Mouse (Mus musculus) liver, postnatal 0 days (tissue): ENCODE results near the gene Mob2. TPM values are rescaled to one million over a fixed set of nuclear protein-coding genes. Genes with fewer than 3 reads are reported as not detected.

Experiments used
- ATAC-seq: fragments of 200-750 bp; cut with Nextera tagmentation; 2 replicates; pipeline ENCODE4 v1.8.0; 2017; ENCODE audit warnings: mild to moderate bottlenecking, moderate library complexity
- DNase-seq: peaks from one replicate; pipeline ENCODE4 v3.0.0-alpha.2; 2016
- H3K27ac ChIP-seq: fragments of 300-500 bp; sonication (generic); 2 replicates; pipeline ENCODE4 v1.5.1; 2014; ENCODE audit warnings: antibody characterized with exemption, moderate library complexity, mild to moderate bottlenecking, low read depth
- H3K27me3 ChIP-seq: fragments of 300-500 bp; sonication (generic); 2 replicates; pipeline ENCODE4 v1.6.1; 2014; ENCODE audit warnings: low read length, control low read depth, mixed read lengths; ENCODE audit not compliant: insufficient read depth
- H3K36me3 ChIP-seq: fragments of 300-500 bp; sonication (generic); replicated peaks from 2 replicates; pipeline ENCODE4 v1.6.1; 2014; ENCODE audit warnings: mild to moderate bottlenecking, control low read depth, low read length, moderate library complexity, mixed read lengths; ENCODE audit not compliant: insufficient read depth
- H3K4me1 ChIP-seq: fragments of 300-500 bp; sonication (generic); 2 replicates; pipeline ENCODE4 v1.6.1; 2014; ENCODE audit warnings: antibody characterized with exemption, mild to moderate bottlenecking, control low read depth; ENCODE audit not compliant: insufficient read depth
- H3K4me2 ChIP-seq: fragments of 300-500 bp; sonication (generic); 2 replicates; pipeline ENCODE4 v1.6.1; 2014; ENCODE audit warnings: low read depth, mild to moderate bottlenecking, low read length, moderate library complexity, mixed read lengths
- H3K4me3 ChIP-seq: fragments of 300-500 bp; sonication (generic); 2 replicates; pipeline ENCODE4 v1.5.1; 2014; ENCODE audit warnings: low read depth, low read length
- H3K9ac ChIP-seq: fragments of 300-500 bp; sonication (generic); replicated peaks from 2 replicates; pipeline ENCODE4 v1.6.1; 2014; ENCODE audit warnings: mild to moderate bottlenecking, moderate library complexity
- H3K9me3 ChIP-seq: fragments of 300-500 bp; sonication (generic); 2 replicates; pipeline ENCODE4 v1.6.1; 2016; ENCODE audit warnings: mild to moderate bottlenecking, control low read depth, low read length, mixed read lengths
- CTCF ChIP-seq: sonication (generic); IDR thresholded peaks from 2 replicates; pipeline ENCODE4 v1.5.1; 2016; ENCODE audit warnings: antibody characterized with exemption, low read depth
- EP300 ChIP-seq: IDR thresholded peaks from 2 replicates; pipeline ENCODE4 v1.6.1; 2016; ENCODE audit warnings: antibody characterized with exemption, low read depth, mild to moderate bottlenecking
- WGBS: fragments of 180-500 bp; shearing (Covaris S2); extraction: QIAGEN DNeasy Blood & Tissue Kit; methylation state at CpG from one replicate; pipeline ENCODE4 v1.1.7; 2014; ENCODE audit not compliant: insufficient replicate concordance; 5-methylcytosine and 5-hydroxymethylcytosine counted together
- polyA plus RNA-seq: library from polyadenylated mRNA; unstranded; fragments of >200 nt; fragmentation: Nextera tagmentation; extraction: Ambion mirVana; gene quantifications from 2 replicates; pipeline ENCODE4 v1.2.1, GENCODE M21; 2015

The Mob2 gene
- polyA plus RNA-seq, 1 experiment from 2014 or later: 38.5 TPM

- Histone ChIP-seq H3K27ac (no peak overlapping the region), H3K4me2 (no peak overlapping the region), H3K4me3 (no peak overlapping the region), H3K27me3 (no peaks in the 10 kb centered on the region), H3K36me3 (peaks cover 4% of the 10 kb centered on the region; the same call in 1 of the 2 replicates), H3K9ac (no peak overlapping the region), H3K9me3 (no peaks in the 10 kb centered on the region), H3K4me1 (peaks cover 16% of the 10 kb centered on the region)
- 74% methylated on average over 4 of the region's 4 CpGs for WGBS
- TF ChIP-seq CTCF (peak; percentile 93), EP300 (no peak)
- ATAC-seq (peak; percentile 70), DNase-seq (peak; percentile 52)
These were observed 23.2 kb downstream of the Mob2 start for GRCm38 (mm10) chr7:142037553-142038170.

GRCm38 (mm10) chr7:142035048-142035811 lies 25.6 kb downstream of the Mob2 start:
- Histone ChIP-seq H3K9ac (no peak overlapping the region), H3K4me2 (no peak overlapping the region), H3K27me3 (no peaks in the 10 kb centered on the region), H3K9me3 (no peaks in the 10 kb centered on the region), H3K4me1 (peaks cover 2% of the 10 kb centered on the region; the same call in 1 of the 2 replicates), H3K4me3 (no peak overlapping the region), H3K27ac (no peak overlapping the region), H3K36me3 (peaks cover 4% of the 10 kb centered on the region; the same call in 1 of the 2 replicates)
- TF ChIP-seq EP300: no peak
- TF ChIP-seq CTCF: no peak
- WGBS: 70% methylated on average over 2 of the region's 2 CpGs
- no peak for ATAC-seq
- no peak for DNase-seq

GRCm38 (mm10) chr7:142034198-142034597 lies 26.7 kb downstream of the Mob2 start:
- Histone ChIP-seq H3K4me2 (no peak overlapping the region), H3K4me1 (no peaks in the 10 kb centered on the region; the same call in 1 of the 2 replicates), H3K27ac (no peak overlapping the region; the same call in 1 of the 2 replicates), H3K36me3 (peaks cover 4% of the 10 kb centered on the region; the same call in 1 of the 2 replicates), H3K9ac (no peak overlapping the region), H3K9me3 (no peaks in the 10 kb centered on the region), H3K4me3 (no peak overlapping the region), H3K27me3 (no peaks in the 10 kb centered on the region)
- 72% methylated on average over 2 of the region's 2 CpGs for WGBS
- TF ChIP-seq EP300: no peak
- TF ChIP-seq CTCF: no peak
- ATAC-seq (no peak), DNase-seq (no peak)

GRCm38 (mm10) chr7:142030073-142030472 lies 30.8 kb downstream of the Mob2 start:
- Histone ChIP-seq H3K4me1 (no peaks in the 10 kb centered on the region), H3K9me3 (no peaks in the 10 kb centered on the region), H3K9ac (no peak overlapping the region), H3K4me3 (no peak overlapping the region), H3K27ac (no peak overlapping the region), H3K27me3 (no peaks in the 10 kb centered on the region), H3K4me2 (no peak overlapping the region), H3K36me3 (peaks cover 4% of the 10 kb centered on the region; the same call in 1 of the 2 replicates)
- ATAC-seq (no peak), DNase-seq (no peak)
- TF ChIP-seq CTCF: no peak
- TF ChIP-seq EP300: no peak

- Histone ChIP-seq H3K4me3 (no peak overlapping the region), H3K4me2 (0 out of 2 replicates have a peak overlapping the region, but pooled peaks have one; percentile 42), H3K9me3 (no peaks in the 10 kb centered on the region), H3K27me3 (no peaks in the 10 kb centered on the region), H3K4me1 (peaks cover 14% of the 10 kb centered on the region), H3K27ac (peak overlapping the region; percentile 63), H3K9ac (no peak overlapping the region; the same call in 1 of the 2 replicates), H3K36me3 (no peaks in the 10 kb centered on the region)
- TF ChIP-seq CTCF (no peak), EP300 (no peak)
- DNase-seq: peak; percentile 37
- peak; percentile 97 for ATAC-seq
- 80% methylated on average over 4 of the region's 4 CpGs for WGBS
These were observed 34.9 kb downstream of the Mob2 start for GRCm38 (mm10) chr7:142025926-142026325.

- Histone ChIP-seq H3K27me3 (no peaks in the 10 kb centered on the region), H3K4me3 (0 out of 2 replicates have a peak overlapping the region, but pooled peaks have one; percentile 2), H3K4me1 (peaks cover 19% of the 10 kb centered on the region), H3K36me3 (no peaks in the 10 kb centered on the region), H3K9me3 (no peaks in the 10 kb centered on the region), H3K4me2 (peak overlapping the region; percentile 42; the same call in 1 of the 2 replicates), H3K9ac (0 out of 2 replicates have a peak overlapping the region, but pooled peaks have one; percentile 7), H3K27ac (peak overlapping the region; percentile 63)
- TF ChIP-seq CTCF: no peak
- no peak for TF ChIP-seq EP300
- no peak for ATAC-seq
- no peak for DNase-seq
- 76% methylated on average over 2 of the region's 2 CpGs for whole genome bisulfite sequencing
These were observed 35.7 kb downstream of the Mob2 start for GRCm38 (mm10) chr7:142025196-142025595.
